Mouse (Mus musculus) hindbrain, embryonic 11.5 days (tissue): ENCODE measurements at regions not wholly inside any gene's neighbourhood (a gene's known extent, or its start where the extent isn't known, plus 50 kb on each side); places are given as distances from the start of the nearest gene placed in this dataset.
"Not testable (repeated sequence)": the region's sequence is repeated elsewhere in the genome, so short reads cannot be mapped to it uniquely, and the experiment has no call there.

ENCODE experiments used
- ATAC-seq: fragments of 200-750 bp; cut with Nextera tagmentation; 2 replicates; pipeline ENCODE4 v1.8.0; 2017; ENCODE audit warnings: mild to moderate bottlenecking, moderate TSS enrichment, moderate library complexity; ENCODE audit not compliant: low FRiP score
- DNase-seq: peaks from one replicate; pipeline ENCODE4 v3.0.0-alpha.2; 2015; ENCODE audit warnings: low spot score
- H3K27ac ChIP-seq: fragments of 300-500 bp; sonication (generic); 2 replicates; pipeline ENCODE4 v1.5.1; 2014; ENCODE audit warnings: mild to moderate bottlenecking, low read depth, low read length
- H3K27me3 ChIP-seq: fragments of 300-500 bp; sonication (generic); 2 replicates; pipeline ENCODE4 v1.6.1; 2014; ENCODE audit warnings: mild to moderate bottlenecking, low read length, moderate library complexity, mixed read lengths; ENCODE audit not compliant: control insufficient read depth, insufficient read depth
- H3K36me3 ChIP-seq: fragments of 300-500 bp; sonication (generic); 2 replicates; pipeline ENCODE4 v1.6.1; 2014; ENCODE audit warnings: mild to moderate bottlenecking, low read length, moderate library complexity, mixed read lengths; ENCODE audit not compliant: control insufficient read depth, insufficient read depth
- H3K4me1 ChIP-seq: fragments of 300-500 bp; sonication (generic); replicated peaks from 2 replicates; pipeline ENCODE4 v1.6.1; 2014; ENCODE audit warnings: low read length, mixed read lengths; ENCODE audit not compliant: control insufficient read depth, insufficient read depth
- H3K4me2 ChIP-seq: fragments of 300-500 bp; sonication (generic); replicated peaks from 2 replicates; pipeline ENCODE4 v1.6.1; 2014; ENCODE audit warnings: mild to moderate bottlenecking, low read depth, low read length
- H3K4me3 ChIP-seq: fragments of 300-500 bp; sonication (generic); 2 replicates; pipeline ENCODE4 v1.5.1; 2014; ENCODE audit warnings: low read depth, low read length
- H3K9ac ChIP-seq: fragments of 300-500 bp; sonication (generic); 2 replicates; pipeline ENCODE4 v1.6.1; 2014; ENCODE audit warnings: low read depth, low read length
- H3K9me3 ChIP-seq: fragments of 300-500 bp; sonication (generic); 2 replicates; pipeline ENCODE4 v1.6.1; 2016; ENCODE audit warnings: low read length; ENCODE audit not compliant: control insufficient read depth
- WGBS: fragments of 180-500 bp; shearing (Covaris S2); extraction: QIAGEN DNeasy Blood & Tissue Kit; methylation state at CpG from one replicate; pipeline ENCODE4 v1.1.7; 2014; 5-methylcytosine and 5-hydroxymethylcytosine counted together

DNA sequence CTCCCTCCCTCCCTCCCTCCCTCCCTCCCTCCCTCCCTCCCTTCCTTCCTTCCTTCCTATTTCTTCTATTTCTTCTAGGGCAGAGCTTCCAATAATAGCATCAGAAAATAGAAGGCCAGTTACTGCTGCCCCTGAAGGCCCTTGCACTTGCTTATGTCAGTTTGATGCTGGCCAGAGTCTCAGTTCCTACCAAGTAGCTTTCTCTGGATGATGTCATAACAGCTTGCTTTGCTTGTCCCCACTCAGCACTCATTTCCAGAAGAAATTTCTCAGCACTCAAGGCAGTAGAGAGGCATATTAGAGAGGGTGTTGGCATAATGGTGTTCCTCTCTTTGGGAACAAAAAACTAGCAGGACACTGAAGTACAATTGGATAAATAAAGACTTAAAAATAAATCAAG is 811.6 kb upstream of the 4930444P10Rik start:
- H3K27me3 ChIP-seq, result no peaks in the 10 kb centered on the region
- ATAC-seq, result no peak
- no peaks in the 10 kb centered on the region for H3K4me1 ChIP-seq
- H3K4me2 ChIP-seq, result no peak overlapping the region
- H3K27ac ChIP-seq, result no peak overlapping the region
- no peak overlapping the region for H3K4me3 ChIP-seq
- no peak overlapping the region for H3K9ac ChIP-seq
- DNase-seq, result no peak
- no peaks in the 10 kb centered on the region for H3K9me3 ChIP-seq
- H3K36me3 ChIP-seq, result no peaks in the 10 kb centered on the region

DNA sequence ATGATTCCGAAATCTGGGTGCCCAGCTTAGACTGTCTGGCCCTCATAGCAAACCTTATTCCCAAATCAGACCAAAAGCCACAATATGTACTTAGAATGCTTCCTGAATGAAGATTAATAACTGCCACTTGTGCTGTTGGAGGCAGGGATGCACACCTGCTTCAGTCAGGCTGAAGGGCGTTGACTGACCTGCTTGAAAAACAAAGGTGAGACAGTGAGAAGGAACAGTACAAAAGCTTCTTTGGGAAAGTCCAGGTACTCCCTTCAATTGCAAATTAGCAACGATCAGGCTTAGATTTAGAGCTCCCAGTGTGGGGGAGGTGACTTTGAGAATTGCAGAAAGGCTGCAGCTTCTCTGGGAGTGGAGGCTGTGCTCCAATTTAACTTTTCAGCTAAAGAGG is 775.3 kb upstream of the 4930444P10Rik start:
- H3K4me2 ChIP-seq, H3K9ac ChIP-seq, H3K27me3 ChIP-seq, H3K4me1 ChIP-seq, H3K27ac ChIP-seq, H3K4me3 ChIP-seq, H3K36me3 ChIP-seq, DNase-seq, H3K9me3 ChIP-seq, ATAC-seq: not testable (repeated sequence)
- 73% methylated on average over 3 of the region's 3 CpGs for WGBS

DNA sequence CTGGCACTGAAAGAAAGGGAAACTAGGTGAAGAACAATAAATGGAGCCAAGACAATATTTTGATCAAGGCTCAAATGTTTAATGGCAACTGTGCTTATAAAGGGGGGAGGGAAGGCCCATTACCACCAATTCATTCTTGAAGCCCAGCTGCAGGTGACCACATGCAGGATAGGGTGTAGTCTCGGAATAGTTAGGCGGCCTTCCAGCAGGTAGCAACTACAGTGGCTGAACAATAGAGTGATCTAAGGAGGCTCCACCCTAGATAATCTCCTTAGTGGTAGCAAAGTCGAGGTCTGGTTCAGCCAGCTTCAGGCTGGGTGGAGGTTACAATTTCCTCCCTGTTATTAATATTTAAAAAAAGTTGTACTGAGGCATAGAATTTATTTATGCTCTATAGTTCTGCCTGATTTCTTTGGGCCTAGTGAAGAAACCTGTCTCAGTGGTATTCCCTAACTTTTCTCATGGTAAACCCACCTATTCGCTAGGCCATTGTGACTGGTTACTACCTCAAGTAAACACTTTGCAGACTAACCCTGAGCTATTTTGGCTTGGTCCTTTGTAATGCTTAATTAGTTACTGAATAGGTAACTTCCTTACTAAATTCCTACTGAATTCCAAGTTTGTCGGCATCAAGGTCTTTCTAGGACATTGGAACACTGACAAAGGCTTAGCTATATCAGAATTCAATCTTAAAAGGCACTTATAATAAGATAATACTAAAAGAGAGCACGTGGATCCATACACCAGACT is 774.1 kb upstream of the 4930444P10Rik start:
- H3K36me3 ChIP-seq, H3K4me1 ChIP-seq, DNase-seq, H3K9me3 ChIP-seq, ATAC-seq, H3K9ac ChIP-seq, H3K4me2 ChIP-seq, H3K27ac ChIP-seq, H3K27me3 ChIP-seq, H3K4me3 ChIP-seq: not testable (repeated sequence)
- 84% methylated on average over 6 of the region's 6 CpGs for WGBS

DNA sequence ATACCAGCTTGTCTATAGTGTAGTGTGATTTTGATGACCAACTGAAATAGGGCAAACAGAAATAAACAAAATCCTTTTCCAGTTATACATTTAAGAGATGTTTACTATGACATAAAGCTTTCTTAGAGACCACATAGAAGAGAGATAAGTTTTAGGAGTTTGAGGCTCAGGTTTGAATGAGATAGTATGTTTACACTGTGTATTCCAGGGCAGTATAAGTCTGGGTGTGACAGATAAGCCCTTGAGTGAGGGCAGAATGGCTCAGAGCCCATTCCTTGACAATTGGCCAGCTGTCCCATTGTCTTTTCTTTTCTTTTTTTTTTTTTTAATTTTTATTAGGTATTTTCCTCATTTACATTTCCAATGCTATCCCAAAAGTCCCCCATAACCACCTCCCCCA is 744.0 kb upstream of the 4930444P10Rik start:
- Histone ChIP-seq H3K27ac (no peak overlapping the region), H3K4me1 (no peaks in the 10 kb centered on the region)

DNA sequence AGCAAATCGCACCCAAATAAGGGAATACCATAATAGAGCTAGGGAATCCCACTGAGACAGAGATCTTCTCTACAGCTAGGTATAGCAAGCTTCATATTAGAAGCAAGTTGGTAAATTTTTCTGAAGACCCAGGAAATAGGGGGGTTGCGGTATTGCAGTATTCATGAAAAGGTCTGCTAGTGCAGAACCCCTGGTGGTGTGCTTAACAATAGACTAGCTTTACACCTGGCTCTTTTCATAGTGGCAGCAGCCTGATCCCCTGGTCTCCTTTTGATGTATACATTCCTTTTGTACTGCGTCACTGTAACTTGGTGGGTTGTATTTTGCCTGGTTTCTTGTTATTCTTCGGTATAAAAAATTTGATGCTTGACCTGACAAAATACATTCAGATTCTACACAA is 731.6 kb upstream of the 4930444P10Rik start:
- 78% methylated on average over 4 of the region's 4 CpGs for WGBS
- not testable (repeated sequence) for H3K4me3 ChIP-seq, H3K9ac ChIP-seq, H3K27ac ChIP-seq, H3K4me2 ChIP-seq, ATAC-seq, H3K4me1 ChIP-seq, H3K36me3 ChIP-seq, H3K9me3 ChIP-seq, H3K27me3 ChIP-seq, DNase-seq

More for the DNA sequence above, 744.0 kb upstream of the 4930444P10Rik start:
- no peak for ATAC-seq
- no peak for DNase-seq
- Histone ChIP-seq H3K9ac (no peak overlapping the region), H3K4me3 (no peak overlapping the region), H3K4me2 (no peak overlapping the region), H3K27me3 (no peaks in the 10 kb centered on the region), H3K36me3 (no peaks in the 10 kb centered on the region), H3K9me3 (no peaks in the 10 kb centered on the region)

DNA sequence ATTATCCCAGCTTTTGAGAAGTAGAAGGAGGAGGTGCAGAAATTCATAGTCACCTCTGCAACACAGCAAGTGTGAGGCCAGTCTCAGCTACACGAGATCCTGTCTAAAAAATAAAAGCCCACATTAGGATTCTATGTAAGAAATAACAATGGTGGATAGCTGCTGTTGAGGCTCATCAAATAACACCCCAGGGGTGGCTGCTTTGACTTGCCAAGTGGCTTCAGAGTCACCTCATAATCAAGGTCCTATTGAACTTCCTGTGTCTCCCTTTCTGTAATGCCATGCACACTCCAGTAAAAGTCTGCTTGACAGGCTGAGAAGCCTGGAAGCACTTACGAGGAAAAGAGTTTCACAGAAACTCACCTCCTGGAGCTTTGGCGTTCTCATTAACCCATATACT is 730.9 kb upstream of the 4930444P10Rik start:
- Histone ChIP-seq H3K9ac (no peak overlapping the region), H3K27ac (no peak overlapping the region), H3K4me3 (no peak overlapping the region), H3K36me3 (no peaks in the 10 kb centered on the region), H3K4me2 (no peak overlapping the region), H3K27me3 (no peaks in the 10 kb centered on the region), H3K9me3 (no peaks in the 10 kb centered on the region), H3K4me1 (no peaks in the 10 kb centered on the region)
- WGBS, result 73% methylated on average over 3 of the region's 3 CpGs
- ATAC-seq (no peak), DNase-seq (no peak)

DNA sequence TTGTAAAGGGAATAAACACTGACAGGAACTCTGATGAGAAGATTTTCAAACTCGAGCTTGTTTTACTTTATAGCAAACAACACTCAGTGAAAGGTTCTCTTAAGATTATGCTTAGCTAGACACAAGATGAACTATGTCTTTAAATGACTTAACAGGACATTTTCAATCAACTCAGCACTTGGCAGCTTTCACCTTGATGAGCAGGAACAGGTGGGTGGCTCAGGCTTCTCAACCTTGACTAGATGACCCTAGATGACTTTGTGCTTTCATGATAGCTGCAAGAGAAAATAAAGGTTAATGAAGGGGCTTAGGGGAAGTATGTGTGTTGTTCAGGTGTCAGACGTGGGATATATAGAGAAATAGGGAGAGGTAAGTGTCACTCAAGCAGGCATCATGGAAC is 728.1 kb upstream of the 4930444P10Rik start:
- no peak for DNase-seq
- no peak for ATAC-seq
- Histone ChIP-seq H3K4me3 (no peak overlapping the region), H3K4me1 (no peaks in the 10 kb centered on the region), H3K27me3 (no peaks in the 10 kb centered on the region), H3K4me2 (no peak overlapping the region), H3K9ac (no peak overlapping the region), H3K27ac (no peak overlapping the region), H3K9me3 (no peaks in the 10 kb centered on the region), H3K36me3 (no peaks in the 10 kb centered on the region)
- 70% methylated on average over 2 of the region's 2 CpGs for WGBS

DNA sequence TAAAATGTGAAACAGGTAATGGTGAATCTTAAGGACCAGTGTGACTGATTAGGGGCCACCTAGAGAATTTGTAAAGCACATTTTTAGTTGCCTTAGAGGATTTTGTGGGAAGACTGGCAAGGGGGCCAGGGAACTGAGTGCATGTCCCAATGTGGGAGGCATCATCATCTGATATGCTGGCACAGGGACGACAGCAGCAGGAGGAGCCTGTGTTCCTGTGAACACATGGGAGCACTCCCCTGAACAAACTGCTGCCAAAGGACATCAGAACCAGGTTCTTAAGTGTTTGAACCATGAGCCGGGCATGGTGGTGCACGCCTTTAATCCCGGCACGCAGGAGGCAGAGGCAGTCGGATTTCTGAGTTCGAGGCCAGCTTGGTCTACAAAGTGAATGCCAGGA is 723.4 kb upstream of the 4930444P10Rik start:
- no peak overlapping the region for H3K9ac ChIP-seq
- ATAC-seq (no peak), DNase-seq (no peak)
- WGBS, result 96% methylated on average over 7 of the region's 7 CpGs
- H3K36me3 ChIP-seq, result no peaks in the 10 kb centered on the region
- H3K4me1 ChIP-seq, result no peaks in the 10 kb centered on the region
- no peak overlapping the region for H3K27ac ChIP-seq
- H3K4me2 ChIP-seq, result no peak overlapping the region
- no peaks in the 10 kb centered on the region for H3K9me3 ChIP-seq
- no peaks in the 10 kb centered on the region for H3K27me3 ChIP-seq
- H3K4me3 ChIP-seq, result no peak overlapping the region

DNA sequence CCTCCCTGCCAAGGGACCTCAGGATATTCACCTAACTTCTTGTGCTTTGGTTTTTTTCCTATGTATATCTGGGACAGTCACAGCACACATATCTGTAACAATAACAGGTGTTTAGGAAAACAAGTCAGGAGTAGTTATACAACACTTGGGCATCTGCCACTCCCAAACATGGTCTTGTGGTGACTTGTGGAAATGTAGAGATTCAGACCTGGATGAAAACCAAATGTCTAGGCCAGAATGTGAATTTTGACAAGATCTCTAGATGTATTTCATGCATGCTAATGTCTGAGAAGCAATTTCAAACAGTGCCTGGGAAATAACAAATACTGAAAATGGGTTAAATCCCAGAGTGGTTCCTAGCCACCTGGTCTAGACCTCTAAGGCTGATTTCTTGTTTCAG is 722.6 kb upstream of the 4930444P10Rik start:
- DNase-seq (no peak), ATAC-seq (no peak)
- H3K27me3 ChIP-seq, result no peaks in the 10 kb centered on the region
- no peaks in the 10 kb centered on the region for H3K36me3 ChIP-seq
- H3K9ac ChIP-seq, result no peak overlapping the region
- H3K4me3 ChIP-seq, result no peak overlapping the region
- no peaks in the 10 kb centered on the region for H3K4me1 ChIP-seq
- H3K4me2 ChIP-seq, result no peak overlapping the region
- no peak overlapping the region for H3K27ac ChIP-seq
- no peaks in the 10 kb centered on the region for H3K9me3 ChIP-seq
